Mouse (Mus musculus): ENCODE results near the gene Ppp3r1. TPM values are rescaled to one million over a fixed set of nuclear protein-coding genes. Genes with fewer than 3 reads are reported as not detected.
A peak's percentile ranks its signal among the peaks of the same experiment; 100 is the strongest.
"Not testable (repeated sequence)": the region's sequence is repeated elsewhere in the genome, so short reads cannot be mapped to it uniquely, and the experiment has no call there.

Gene Ppp3r1
- polyA plus RNA-seq, 1 experiment from 2014 or later, result 77.3 TPM

- Histone ChIP-seq H3K4me1 (peaks cover 22% of the 10 kb centered on the region), H3K27me3 (replicated peaks; ENCODE audit: low read depth, poor library complexity, severe bottlenecking) (no peaks in the 10 kb centered on the region), H3K36me3 (replicated peaks) (peaks cover 29% of the 10 kb centered on the region), H3K27ac (replicated peaks) (peak within 1 kb of the TSS; percentile 98), H3K9me3 (no peaks in the 10 kb centered on the region), H3K4me3 (peak within 1 kb of the TSS; percentile 92)
- WGBS, result under 1% methylated on average over 65 of the region's 65 CpGs
- DNase-seq (ENCODE audit: low spot score), result peak; percentile 95
These were observed 52.4 kb downstream of the Ppp3r1 start, which contains the start of gene Pno1 for GRCm38 (mm10) chr11:17211258-17212140. TSS of gene Pno1 (minus strand) at chr11:17211568.

GRCm38 (mm10) chr11:17212141-17212495 lies 53.1 kb downstream of the Ppp3r1 start:
- Histone ChIP-seq H3K36me3 (replicated peaks) (peaks cover 25% of the 10 kb centered on the region), H3K4me3 (peak overlapping the region; percentile 92), H3K9me3 (no peaks in the 10 kb centered on the region), H3K4me1 (peaks cover 22% of the 10 kb centered on the region), H3K27ac (replicated peaks) (peak overlapping the region; percentile 98), H3K27me3 (replicated peaks; ENCODE audit: low read depth, poor library complexity, severe bottlenecking) (no peaks in the 10 kb centered on the region)
- WGBS, result 3% methylated on average over 10 of the region's 10 CpGs
- no peak for DNase-seq (ENCODE audit: low spot score)

GRCm38 (mm10) chr11:17212903-17213509 lies 53.9 kb downstream of the Ppp3r1 start:
- Histone ChIP-seq H3K9me3 (no peaks in the 10 kb centered on the region), H3K36me3 (replicated peaks) (peaks cover 16% of the 10 kb centered on the region), H3K27me3 (replicated peaks; ENCODE audit: low read depth, poor library complexity, severe bottlenecking) (no peaks in the 10 kb centered on the region), H3K27ac (replicated peaks) (no peak overlapping the region), H3K4me1 (peaks cover 22% of the 10 kb centered on the region), H3K4me3 (peak overlapping the region; percentile 92)
- DNase-seq (ENCODE audit: low spot score), result no peak
- 83% methylated on average over 5 of the region's 5 CpGs for WGBS

- Histone ChIP-seq H3K4me1 (peaks cover 18% of the 10 kb centered on the region), H3K36me3 (replicated peaks) (peaks cover 1% of the 10 kb centered on the region; the same call in 1 of the 2 replicates), H3K27ac (replicated peaks) (no peak overlapping the region), H3K9me3 (no peaks in the 10 kb centered on the region), H3K4me3 (no peak overlapping the region), H3K27me3 (replicated peaks; ENCODE audit: low read depth, poor library complexity, severe bottlenecking) (no peaks in the 10 kb centered on the region)
- 88% methylated on average over 3 of the region's 3 CpGs for WGBS
- DNase-seq (ENCODE audit: low spot score), result no peak
These were observed 56.4 kb downstream of the Ppp3r1 start for GRCm38 (mm10) chr11:17215475-17215874.

- H3K4me1 ChIP-seq, result no peaks in the 10 kb centered on the region
- H3K27me3 ChIP-seq (replicated peaks; ENCODE audit: low read depth, poor library complexity, severe bottlenecking), result no peaks in the 10 kb centered on the region
- no peak overlapping the region for H3K27ac ChIP-seq (replicated peaks)
- no peak overlapping the region for H3K4me3 ChIP-seq
- H3K36me3 ChIP-seq (replicated peaks), result peaks cover 33% of the 10 kb centered on the region
- 94% methylated on average over 8 of the region's 8 CpGs for WGBS
- no peak for DNase-seq (ENCODE audit: low spot score)
- no peaks in the 10 kb centered on the region for H3K9me3 ChIP-seq
These were observed 62.1 kb downstream of the Ppp3r1 start for GRCm38 (mm10) chr11:17221126-17221525.

GRCm38 (mm10) chr11:17232792-17233191 lies 73.7 kb downstream of the Ppp3r1 start:
- H3K4me3 ChIP-seq, result no peak overlapping the region
- no peaks in the 10 kb centered on the region for H3K9me3 ChIP-seq
- H3K36me3 ChIP-seq (replicated peaks), result peaks cover 46% of the 10 kb centered on the region
- no peak overlapping the region for H3K27ac ChIP-seq (replicated peaks)
- peak; percentile 12 for DNase-seq (ENCODE audit: low spot score)
- 82% methylated on average over 5 of the region's 5 CpGs for WGBS
- no peaks in the 10 kb centered on the region for H3K27me3 ChIP-seq (replicated peaks; ENCODE audit: low read depth, poor library complexity, severe bottlenecking)
- H3K4me1 ChIP-seq, result no peaks in the 10 kb centered on the region

- WGBS, result 87% methylated on average over 5 of the region's 5 CpGs
- Histone ChIP-seq H3K27me3 (replicated peaks; ENCODE audit: low read depth, poor library complexity, severe bottlenecking) (no peaks in the 10 kb centered on the region), H3K4me3 (no peak overlapping the region), H3K4me1 (no peaks in the 10 kb centered on the region), H3K36me3 (replicated peaks) (peaks cover 35% of the 10 kb centered on the region), H3K27ac (replicated peaks) (no peak overlapping the region), H3K9me3 (no peaks in the 10 kb centered on the region)
- no peak for DNase-seq (ENCODE audit: low spot score)
These were observed 77.5 kb downstream of the Ppp3r1 start for GRCm38 (mm10) chr11:17236449-17237037.

GRCm38 (mm10) chr11:17238598-17238997 lies 79.5 kb downstream of the Ppp3r1 start:
- WGBS, result 90% methylated on average over 5 of the region's 5 CpGs
- DNase-seq (ENCODE audit: low spot score); H3K4me3 ChIP-seq: not testable (repeated sequence)

GRCm38 (mm10) chr11:17248715-17249114 lies 89.7 kb downstream of the Ppp3r1 start:
- no peaks in the 10 kb centered on the region for H3K27me3 ChIP-seq (replicated peaks; ENCODE audit: low read depth, poor library complexity, severe bottlenecking)

More at GRCm38 (mm10) chr11:17238598-17238997, 79.5 kb downstream of the Ppp3r1 start:
- H3K36me3 ChIP-seq (replicated peaks), result peaks cover 19% of the 10 kb centered on the region
- H3K9me3 ChIP-seq; H3K27ac ChIP-seq (replicated peaks); H3K27me3 ChIP-seq (replicated peaks; ENCODE audit: low read depth, poor library complexity, severe bottlenecking); H3K4me1 ChIP-seq: not testable (repeated sequence)

More at GRCm38 (mm10) chr11:17248715-17249114, 89.7 kb downstream of the Ppp3r1 start:
- no peak for DNase-seq (ENCODE audit: low spot score)
- Histone ChIP-seq H3K36me3 (replicated peaks) (no peaks in the 10 kb centered on the region), H3K4me3 (no peak overlapping the region), H3K4me1 (no peaks in the 10 kb centered on the region), H3K9me3 (no peaks in the 10 kb centered on the region), H3K27ac (replicated peaks) (no peak overlapping the region)

Other genes with a start within 250 kb of the Ppp3r1 start
- gene Fbxo48, start 207.9 kb upstream of the Ppp3r1 start, polyA plus RNA-seq (2016; fragmentation: Nextera tagmentation; extraction: Ambion mirVana), result 1.5 and 1.6 TPM in 2 replicates
- gene Cnrip1, start 107.7 kb upstream of the Ppp3r1 start, polyA plus RNA-seq (2016; fragmentation: Nextera tagmentation; extraction: Ambion mirVana), result 12.5 and 16.2 TPM in 2 replicates
- gene Plek, start 106.9 kb upstream of the Ppp3r1 start, polyA plus RNA-seq (2016; fragmentation: Nextera tagmentation; extraction: Ambion mirVana), result 3.2 and 5.1 TPM in 2 replicates
- 29.5 and 30.1 TPM in 2 replicates for gene Wdr92, start 22.8 kb downstream of the Ppp3r1 start, polyA plus RNA-seq (2016; fragmentation: Nextera tagmentation; extraction: Ambion mirVana)
- gene Pno1, start 52.3 kb downstream of the Ppp3r1 start, polyA plus RNA-seq (2016; fragmentation: Nextera tagmentation; extraction: Ambion mirVana), result 118 and 128 TPM in 2 replicates
- gene C1d, start 98.3 kb downstream of the Ppp3r1 start, polyA plus RNA-seq (2016; fragmentation: Nextera tagmentation; extraction: Ambion mirVana), result 110 and 113 TPM in 2 replicates

All from embryonic facial prominence, embryonic 10.5 days (tissue).